Mouse (Mus musculus): Measurements from ENCODE around the gene Tnfrsf13c. TPM values are rescaled to one million over a fixed set of nuclear protein-coding genes. Genes with fewer than 3 reads are reported as not detected.

The Tnfrsf13c gene
- polyA plus RNA-seq, 1 experiment from 2014 or later: 0.12 TPM

GRCm38 (mm10) chr15:82175091-82175490 is 49.1 kb downstream of the Tnfrsf13c start:
- Histone ChIP-seq H3K9ac (no peak overlapping the region), H3K4me2 (no peak overlapping the region), H3K4me1 (no peaks in the 10 kb centered on the region), H3K36me3 (peaks cover 94% of the 10 kb centered on the region), H3K27me3 (no peaks in the 10 kb centered on the region), H3K27ac (no peak overlapping the region), H3K4me3 (no peak overlapping the region), H3K9me3 (no peaks in the 10 kb centered on the region)
- WGBS: 94% methylated on average over 9 of the region's 9 CpGs
- ATAC-seq (ENCODE audit: borderline replicate concordance, extremely low read depth, low FRiP score, low TSS enrichment): no peak

DNA sequence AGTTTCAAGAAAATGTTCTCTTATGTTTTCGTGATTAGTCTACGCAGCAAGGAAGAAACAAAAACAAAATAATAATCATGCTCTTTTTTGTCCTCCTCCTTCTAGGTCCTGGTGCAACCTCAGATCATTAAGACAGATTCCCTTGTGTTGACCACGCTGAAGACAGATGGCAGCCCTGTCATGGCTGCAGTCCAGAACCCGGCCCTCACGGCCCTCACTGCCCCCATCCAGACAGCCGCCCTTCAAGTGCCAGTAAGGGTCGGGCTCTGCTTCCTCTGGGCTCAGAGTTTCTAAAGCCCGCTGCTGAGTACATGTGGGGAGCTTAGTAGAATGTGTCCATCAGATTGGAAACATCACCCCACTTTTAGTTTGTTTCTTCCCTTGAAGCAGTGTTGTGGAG is 51.5 kb downstream of the Tnfrsf13c start:
- H3K36me3 ChIP-seq: peaks cover 73% of the 10 kb centered on the region
- no peaks in the 10 kb centered on the region for H3K27me3 ChIP-seq
- H3K9me3 ChIP-seq: no peaks in the 10 kb centered on the region
- H3K4me3 ChIP-seq: no peak overlapping the region
- no peak overlapping the region for H3K4me2 ChIP-seq
- ATAC-seq (ENCODE audit: borderline replicate concordance, extremely low read depth, low FRiP score, low TSS enrichment): no peak
- 71% methylated on average over 8 of the region's 8 CpGs for WGBS
- H3K9ac ChIP-seq: no peak overlapping the region
- peaks cover 4% of the 10 kb centered on the region; the same call in 1 of the 2 replicates for H3K4me1 ChIP-seq
- H3K27ac ChIP-seq: no peak overlapping the region

MicroRNAs encoded within 50 kb of the gene (microRNA counts, 519-probe panel; counts per million panel counts)
- 2,255 counts per million, percentile 31 among the panel's probes with 10 or more counts for microRNA mmu-miR-33

Small RNA genes lying within 50 kb of the gene (microRNA-seq; reads per million reads assigned to microRNA genes)
- gene Mir33: 61.0 reads per million, percentile 48 among the genes with 10 or more reads in this experiment

Other genes starting within 250 kb of the Tnfrsf13c start
- gene 1700029P11Rik, start 243.8 kb downstream of the Tnfrsf13c start, polyA plus RNA-seq (2015; fragmentation: Nextera tagmentation; extraction: Ambion mirVana): not detected in 2 replicates
- gene Xrcc6, start 236.5 kb downstream of the Tnfrsf13c start, polyA plus RNA-seq (2015; fragmentation: Nextera tagmentation; extraction: Ambion mirVana): 86.3 and 93.0 TPM in 2 replicates
- 20.5 and 25.1 TPM in 2 replicates for gene Desi1, start 190.5 kb downstream of the Tnfrsf13c start, polyA plus RNA-seq (2015; fragmentation: Nextera tagmentation; extraction: Ambion mirVana)
- 296 and 301 TPM in 2 replicates for gene Snu13, start 176.8 kb downstream of the Tnfrsf13c start, polyA plus RNA-seq (2015; fragmentation: Nextera tagmentation; extraction: Ambion mirVana)
- not detected in 2 replicates for gene 4930407I10Rik, start 165.2 kb downstream of the Tnfrsf13c start, polyA plus RNA-seq (2015; fragmentation: Nextera tagmentation; extraction: Ambion mirVana)
- gene Mei1, start 154.4 kb downstream of the Tnfrsf13c start, polyA plus RNA-seq (2015; fragmentation: Nextera tagmentation; extraction: Ambion mirVana): 0.04 TPM in 1 of 2 replicates, not detected in the other
- gene Ccdc134, start 96.4 kb downstream of the Tnfrsf13c start, polyA plus RNA-seq (2015; fragmentation: Nextera tagmentation; extraction: Ambion mirVana): 19.4 and 20.9 TPM in 2 replicates
- 126 and 132 TPM in 2 replicates for gene Srebf2, start 77.2 kb downstream of the Tnfrsf13c start, polyA plus RNA-seq (2015; fragmentation: Nextera tagmentation; extraction: Ambion mirVana)
- 1.1 and 1.3 TPM in 2 replicates for gene Shisa8, start 11.6 kb downstream of the Tnfrsf13c start, polyA plus RNA-seq (2015; fragmentation: Nextera tagmentation; extraction: Ambion mirVana)
- gene Cenpm, start 20.4 kb upstream of the Tnfrsf13c start, polyA plus RNA-seq (2015; fragmentation: Nextera tagmentation; extraction: Ambion mirVana): 71.6 and 74.5 TPM in 2 replicates
- gene 1500009C09Rik, start 28.0 kb upstream of the Tnfrsf13c start, polyA plus RNA-seq (2015; fragmentation: Nextera tagmentation; extraction: Ambion mirVana): not detected in 2 replicates
- gene Sept3, start 50.5 kb upstream of the Tnfrsf13c start, polyA plus RNA-seq (2015; fragmentation: Nextera tagmentation; extraction: Ambion mirVana): 4.1 and 6.3 TPM in 2 replicates
- 0.37 and 0.40 TPM in 2 replicates for gene Wbp2nl, start 74.6 kb upstream of the Tnfrsf13c start, polyA plus RNA-seq (2015; fragmentation: Nextera tagmentation; extraction: Ambion mirVana)
- gene Naga, start 114.6 kb upstream of the Tnfrsf13c start, polyA plus RNA-seq (2015; fragmentation: Nextera tagmentation; extraction: Ambion mirVana): 47.0 and 52.3 TPM in 2 replicates
- gene Pheta2, start 114.6 kb upstream of the Tnfrsf13c start, polyA plus RNA-seq (2015; fragmentation: Nextera tagmentation; extraction: Ambion mirVana): 15.4 and 16.4 TPM in 2 replicates
- gene Smdt1, start 114.6 kb upstream of the Tnfrsf13c start, polyA plus RNA-seq (2015; fragmentation: Nextera tagmentation; extraction: Ambion mirVana): 235 and 254 TPM in 2 replicates
- gene Ndufa6, start 130.0 kb upstream of the Tnfrsf13c start, polyA plus RNA-seq (2015; fragmentation: Nextera tagmentation; extraction: Ambion mirVana): 276 and 282 TPM in 2 replicates
- 6.7 and 9.6 TPM in 2 replicates for gene Cyp2d22, start 155.9 kb upstream of the Tnfrsf13c start, polyA plus RNA-seq (2015; fragmentation: Nextera tagmentation; extraction: Ambion mirVana)
- gene Cyp2d11, start 169.7 kb upstream of the Tnfrsf13c start, polyA plus RNA-seq (2015; fragmentation: Nextera tagmentation; extraction: Ambion mirVana): not detected in 2 replicates
- 0.34 TPM in 1 of 2 replicates, not detected in the other for gene Cyp2d10, start 182.8 kb upstream of the Tnfrsf13c start, polyA plus RNA-seq (2015; fragmentation: Nextera tagmentation; extraction: Ambion mirVana)
- not detected in 2 replicates for gene Cyp2d9, start 209.1 kb upstream of the Tnfrsf13c start, polyA plus RNA-seq (2015; fragmentation: Nextera tagmentation; extraction: Ambion mirVana)

All from lung, embryonic 15.5 days (tissue).